Mouse (Mus musculus): ENCODE measurements at regions not wholly inside any gene's neighbourhood (a gene's known extent, or its start where the extent isn't known, plus 50 kb on each side); places are given as distances from the start of the nearest gene placed in this dataset.
A peak's percentile ranks its signal among the peaks of the same experiment; 100 is the strongest.

DNA sequence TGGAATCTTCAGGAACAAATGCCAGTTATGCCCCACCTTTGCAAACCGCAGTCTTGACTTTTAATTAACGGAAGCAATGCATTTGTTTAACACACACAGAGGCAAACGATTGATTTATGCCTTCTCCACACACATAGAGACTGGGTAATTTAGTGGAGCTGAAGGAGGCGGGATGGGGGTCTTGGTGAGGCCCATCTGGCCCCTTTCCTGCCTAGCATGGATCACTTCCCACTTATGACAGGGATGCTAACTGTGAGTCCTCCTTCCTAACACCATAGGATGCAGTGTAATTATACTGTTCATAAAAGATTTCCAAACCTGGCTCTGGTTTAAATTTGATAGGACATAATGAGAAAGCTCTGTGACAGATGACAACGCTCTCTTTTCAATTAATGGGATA is 101.1 kb upstream of the Map1b start:
- Histone ChIP-seq H3K4me3 (no peak overlapping the region), H3K27ac (no peak overlapping the region), H3K27me3 (no peaks in the 10 kb centered on the region), H3K4me1 (no peaks in the 10 kb centered on the region), H3K9me3 (no peaks in the 10 kb centered on the region), H3K36me3 (no peaks in the 10 kb centered on the region), H3K9ac (no peak overlapping the region), H3K4me2 (no peak overlapping the region)
- WGBS, result 68% methylated on average over 5 of the region's 5 CpGs
- no peak for ATAC-seq (ENCODE audit: borderline replicate concordance, extremely low read depth, low FRiP score, low TSS enrichment)

DNA sequence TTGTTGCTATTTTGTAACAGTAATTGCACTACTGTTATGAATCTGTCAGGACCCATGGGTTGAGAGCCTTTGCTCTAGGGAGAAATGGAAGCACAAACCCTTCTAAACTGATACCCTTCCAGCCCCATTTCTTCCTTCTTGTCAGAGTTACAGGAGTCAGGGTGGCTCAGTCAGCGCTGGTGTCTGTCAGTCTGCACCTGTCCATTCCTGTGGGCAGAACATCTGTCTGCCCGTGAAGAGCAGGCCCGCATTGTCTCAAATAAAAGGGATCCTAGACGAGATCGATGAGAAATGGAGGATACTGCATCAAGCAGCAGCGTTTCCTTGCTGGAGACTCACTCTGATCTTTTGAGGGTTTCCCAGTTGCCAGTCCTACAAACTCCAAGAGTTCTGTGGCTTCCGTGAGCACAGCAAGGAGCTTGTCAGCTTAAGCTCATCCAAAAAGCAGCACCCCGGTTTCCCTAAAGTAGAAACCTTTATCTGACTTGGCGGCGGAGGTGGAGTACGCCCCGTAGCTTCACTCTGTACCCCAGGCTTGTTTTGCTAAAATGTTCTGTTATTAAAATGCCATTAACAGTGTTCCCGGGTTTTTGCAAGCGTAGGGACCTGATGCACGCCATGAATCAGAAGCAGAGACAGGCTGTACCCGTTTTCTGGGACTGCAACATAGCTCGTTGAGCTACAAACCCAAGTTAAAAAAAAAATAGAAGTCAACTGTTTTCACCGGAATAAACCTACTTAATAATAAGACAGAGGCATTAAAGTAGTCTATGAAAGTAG is 95.6 kb upstream of the Map1b start:
- 79% methylated on average over 18 of the region's 18 CpGs for WGBS

DNA sequence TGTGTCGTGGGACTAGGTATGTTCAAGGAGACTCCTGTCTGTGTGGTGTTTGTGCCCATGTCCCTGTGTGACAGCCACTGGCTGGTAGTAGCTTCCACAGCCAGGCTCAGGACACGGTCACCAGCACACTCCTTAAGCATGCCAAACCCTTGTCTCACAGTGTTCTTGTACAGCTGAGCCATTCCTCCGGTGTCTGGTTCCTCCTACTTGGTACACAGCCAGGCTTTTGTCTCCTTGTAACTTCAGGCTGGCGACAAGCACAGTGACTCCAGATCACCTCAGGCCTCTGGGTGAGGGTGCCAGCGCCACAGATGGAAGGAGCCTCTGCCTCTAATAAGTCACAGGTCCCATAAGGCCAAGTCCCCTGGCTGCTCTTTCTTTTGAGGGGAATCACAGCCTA is 94.2 kb upstream of the Map1b start:
- Histone ChIP-seq H3K4me2 (no peak overlapping the region), H3K4me1 (0 out of 2 replicates have a peak, but pooled peaks cover 10% of the 10 kb centered on the region), H3K4me3 (no peak overlapping the region), H3K27ac (peak overlapping the region; percentile 5; the same call in 1 of the 2 replicates), H3K27me3 (no peaks in the 10 kb centered on the region), H3K9me3 (no peaks in the 10 kb centered on the region), H3K9ac (no peak overlapping the region), H3K36me3 (no peaks in the 10 kb centered on the region)
- no peak for ATAC-seq (ENCODE audit: borderline replicate concordance, extremely low read depth, low FRiP score, low TSS enrichment)
- 44% methylated on average over 5 of the region's 5 CpGs for WGBS

More for the DNA sequence above, 95.6 kb upstream of the Map1b start:
- no peaks in the 10 kb centered on the region for H3K9me3 ChIP-seq
- no peaks in the 10 kb centered on the region for H3K36me3 ChIP-seq
- H3K9ac ChIP-seq, result no peak overlapping the region
- no peak for ATAC-seq (ENCODE audit: borderline replicate concordance, extremely low read depth, low FRiP score, low TSS enrichment)
- H3K4me2 ChIP-seq, result no peak overlapping the region
- 0 out of 2 replicates have a peak, but pooled peaks cover 10% of the 10 kb centered on the region for H3K4me1 ChIP-seq
- no peaks in the 10 kb centered on the region for H3K27me3 ChIP-seq
- no peak overlapping the region for H3K4me3 ChIP-seq
- H3K27ac ChIP-seq, result no peak overlapping the region

DNA sequence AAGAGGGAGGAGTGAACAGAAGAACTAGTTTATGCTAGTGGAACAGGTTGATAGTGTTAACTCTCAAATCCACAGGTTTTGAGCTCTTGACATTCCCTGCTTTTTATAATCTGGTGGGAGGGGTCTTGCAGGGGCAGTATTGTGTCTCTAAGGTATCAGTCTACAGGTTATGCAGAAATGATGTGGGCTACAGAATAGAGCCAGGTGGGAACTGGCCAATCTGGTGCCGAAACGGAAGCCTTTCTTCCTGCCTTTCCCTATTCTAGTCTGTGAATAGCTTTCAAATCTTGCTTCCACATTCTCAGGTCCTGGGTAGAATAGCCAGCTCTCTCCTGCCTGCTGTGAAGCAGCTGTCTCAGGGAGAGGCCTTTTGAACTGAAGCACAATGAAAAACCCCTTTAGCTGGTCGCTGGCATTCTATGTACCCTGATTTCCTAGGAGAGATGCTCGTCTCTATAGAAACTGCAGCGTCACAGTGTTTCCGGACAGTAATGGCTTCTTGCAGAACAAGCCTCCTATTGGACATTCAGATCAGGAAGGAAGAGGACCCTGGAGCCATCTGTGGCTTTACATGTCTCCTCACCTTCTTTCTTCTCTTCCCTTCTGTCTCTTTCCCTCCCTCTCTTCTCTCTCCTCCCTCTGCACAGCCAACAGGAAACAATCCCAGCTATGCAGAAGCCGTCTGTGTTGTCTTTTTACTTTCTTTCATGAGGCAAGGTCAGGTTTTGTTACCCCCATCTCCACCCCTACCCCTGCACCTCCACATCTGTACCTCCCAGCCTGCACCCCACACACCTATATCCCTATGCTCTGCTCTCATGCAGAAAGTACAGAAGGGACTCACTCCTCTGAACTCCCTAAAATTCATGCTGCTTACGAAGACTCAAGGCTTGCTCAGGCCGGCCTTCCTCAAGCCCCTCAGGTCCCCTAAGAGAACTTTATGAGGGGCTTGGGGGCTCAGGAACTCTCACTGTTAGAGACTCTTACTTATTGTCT is 93.1 kb upstream of the Map1b start:
- Histone ChIP-seq H3K9ac (no peak overlapping the region), H3K9me3 (no peaks in the 10 kb centered on the region), H3K4me3 (no peak overlapping the region), H3K27me3 (no peaks in the 10 kb centered on the region), H3K36me3 (no peaks in the 10 kb centered on the region), H3K4me2 (no peak overlapping the region), H3K27ac (no peak overlapping the region), H3K4me1 (0 out of 2 replicates have a peak, but pooled peaks cover 10% of the 10 kb centered on the region)
- WGBS, result 68% methylated on average over 9 of the region's 9 CpGs
- no peak for ATAC-seq (ENCODE audit: borderline replicate concordance, extremely low read depth, low FRiP score, low TSS enrichment)

DNA sequence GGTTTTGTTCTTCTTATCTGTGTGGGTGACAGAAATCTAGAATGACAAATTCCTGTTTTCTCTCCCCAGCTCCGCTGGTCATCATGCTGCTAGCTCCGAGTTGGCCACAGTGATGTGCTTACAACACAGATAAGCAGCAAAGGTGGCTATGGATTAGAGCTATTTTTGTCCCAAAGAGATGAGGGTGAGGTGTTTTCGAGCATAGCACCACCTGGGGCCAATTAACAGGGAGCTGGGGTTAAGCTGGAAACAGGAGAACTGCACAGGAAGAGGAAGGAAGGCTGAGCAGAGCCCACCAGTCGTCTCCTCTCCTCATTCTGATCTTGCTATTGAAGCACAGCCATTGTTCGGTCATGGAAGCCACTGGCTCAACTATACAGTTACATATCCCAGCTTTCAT is 92.3 kb upstream of the Map1b start:
- Histone ChIP-seq H3K9ac (no peak overlapping the region), H3K4me2 (no peak overlapping the region), H3K9me3 (no peaks in the 10 kb centered on the region), H3K36me3 (no peaks in the 10 kb centered on the region), H3K27ac (no peak overlapping the region), H3K4me1 (0 out of 2 replicates have a peak, but pooled peaks cover 10% of the 10 kb centered on the region), H3K27me3 (no peaks in the 10 kb centered on the region), H3K4me3 (no peak overlapping the region)
- ATAC-seq (ENCODE audit: borderline replicate concordance, extremely low read depth, low FRiP score, low TSS enrichment), result no peak
- WGBS, result 22% methylated on average over 5 of the region's 5 CpGs

DNA sequence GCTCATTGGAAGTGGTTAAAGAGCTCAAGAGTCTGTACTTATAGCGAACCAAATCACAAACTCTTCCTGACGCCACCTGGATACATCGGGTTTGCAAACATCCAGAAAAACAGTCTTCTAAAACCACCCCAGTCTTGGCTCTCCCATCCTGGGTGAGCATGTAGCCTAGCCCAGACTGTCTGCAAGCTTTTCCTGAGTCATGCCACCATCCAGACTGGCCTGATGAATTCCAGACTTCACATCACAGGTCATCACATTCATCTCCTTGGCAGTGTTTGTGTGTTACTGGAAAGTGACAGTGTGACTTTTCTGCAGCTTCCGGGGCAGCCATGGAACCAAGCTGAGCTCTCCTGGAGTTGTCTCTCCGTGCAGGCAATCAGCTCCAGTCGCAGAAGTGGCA is 90.9 kb upstream of the Map1b start:
- Histone ChIP-seq H3K4me3 (no peak overlapping the region), H3K9ac (no peak overlapping the region), H3K4me1 (0 out of 2 replicates have a peak, but pooled peaks cover 10% of the 10 kb centered on the region), H3K27me3 (no peaks in the 10 kb centered on the region), H3K4me2 (no peak overlapping the region), H3K27ac (no peak overlapping the region), H3K36me3 (no peaks in the 10 kb centered on the region), H3K9me3 (no peaks in the 10 kb centered on the region)
- no peak for ATAC-seq (ENCODE audit: borderline replicate concordance, extremely low read depth, low FRiP score, low TSS enrichment)
- WGBS, result 58% methylated on average over 6 of the region's 6 CpGs

DNA sequence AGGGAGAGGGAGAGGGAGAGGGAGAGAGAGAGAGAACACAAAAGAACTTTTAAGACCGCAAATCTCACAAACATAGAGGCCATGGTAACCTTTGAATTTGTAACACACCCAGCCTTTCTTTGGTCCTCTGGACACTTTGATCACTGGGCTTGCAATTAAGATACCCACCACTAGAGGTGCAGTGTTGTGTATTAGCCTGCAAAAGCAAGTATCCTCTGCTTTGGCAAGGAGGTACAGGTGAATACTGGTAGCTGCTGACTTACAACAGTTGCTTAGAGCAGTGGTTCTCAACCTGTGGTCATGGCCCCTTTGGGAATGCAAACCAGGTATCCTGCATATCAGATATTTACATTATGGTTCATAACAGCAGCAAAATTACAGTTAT is 90.3 kb upstream of the Map1b start:
- Histone ChIP-seq H3K9me3 (no peaks in the 10 kb centered on the region), H3K27me3 (no peaks in the 10 kb centered on the region), H3K36me3 (no peaks in the 10 kb centered on the region), H3K4me1 (0 out of 2 replicates have a peak, but pooled peaks cover 10% of the 10 kb centered on the region), H3K9ac (no peak overlapping the region), H3K4me3 (no peak overlapping the region), H3K4me2 (no peak overlapping the region), H3K27ac (no peak overlapping the region)
- WGBS, result 62% methylated on average over 1 of the region's 1 CpGs
- ATAC-seq (ENCODE audit: borderline replicate concordance, extremely low read depth, low FRiP score, low TSS enrichment), result no peak

DNA sequence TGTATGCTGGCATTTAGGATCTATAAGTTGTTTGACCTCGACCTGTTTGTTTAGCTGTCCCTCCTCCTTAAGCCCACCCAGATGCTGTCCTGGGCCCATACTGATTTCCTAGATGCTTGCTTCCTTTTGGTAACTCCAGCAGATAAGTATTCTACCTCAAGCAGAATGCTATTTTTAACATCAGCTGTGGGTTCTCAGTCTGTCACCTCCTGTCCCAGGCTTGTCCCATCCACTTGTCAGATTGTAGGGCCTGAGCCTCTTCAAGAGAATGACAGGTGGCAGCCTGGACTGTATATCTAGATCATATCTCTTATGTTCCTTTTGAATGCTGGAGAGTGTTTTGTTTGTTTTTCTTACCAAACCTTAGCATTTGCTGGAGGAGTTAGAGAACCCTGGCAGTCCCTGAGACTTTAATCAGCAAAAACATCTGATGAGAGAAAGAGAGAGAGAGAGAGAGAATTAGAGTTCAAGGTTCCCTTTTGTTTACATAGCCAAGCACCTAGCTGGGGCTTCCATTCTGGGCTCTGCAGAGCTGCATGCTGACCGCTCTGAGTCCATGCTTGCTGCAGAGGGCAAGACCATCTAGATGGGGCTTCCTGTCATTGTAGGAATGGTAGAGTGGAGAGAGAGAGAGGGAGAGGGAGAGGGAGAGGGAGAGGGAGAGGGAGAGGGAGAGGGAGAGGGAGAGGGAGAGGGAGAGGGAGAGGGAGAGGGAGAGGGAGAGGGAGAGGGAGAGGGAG is 89.7 kb upstream of the Map1b start:
- no peak for ATAC-seq (ENCODE audit: borderline replicate concordance, extremely low read depth, low FRiP score, low TSS enrichment)
- H3K9me3 ChIP-seq, result no peaks in the 10 kb centered on the region
- H3K4me2 ChIP-seq, result no peak overlapping the region
- H3K36me3 ChIP-seq, result no peaks in the 10 kb centered on the region
- 0 out of 2 replicates have a peak, but pooled peaks cover 10% of the 10 kb centered on the region for H3K4me1 ChIP-seq
- H3K27me3 ChIP-seq, result no peaks in the 10 kb centered on the region
- no peak overlapping the region for H3K27ac ChIP-seq
- no peak overlapping the region for H3K9ac ChIP-seq
- H3K4me3 ChIP-seq, result no peak overlapping the region
- 23% methylated on average over 2 of the region's 2 CpGs for WGBS

DNA sequence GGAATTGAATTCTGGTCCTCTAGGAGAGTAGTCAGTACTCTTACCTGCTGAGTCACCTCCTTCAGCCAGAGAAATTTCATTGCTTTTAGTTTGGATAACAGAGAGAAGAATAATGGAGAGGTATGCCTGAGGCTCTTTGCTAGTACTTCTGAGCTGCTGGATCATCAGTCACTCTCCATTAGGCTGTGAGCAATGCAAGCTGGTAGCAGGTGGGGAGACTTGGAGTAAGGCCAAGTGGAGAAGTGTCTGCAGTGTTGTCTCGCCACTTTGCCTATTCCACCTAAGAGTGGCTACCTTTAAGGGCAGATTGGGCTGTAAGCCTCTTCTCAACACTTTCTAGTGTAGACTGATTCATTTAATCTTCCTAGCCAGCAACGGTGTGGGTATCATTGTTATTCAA is 81.6 kb upstream of the Map1b start:
- no peak for ATAC-seq (ENCODE audit: borderline replicate concordance, extremely low read depth, low FRiP score, low TSS enrichment)
- Histone ChIP-seq H3K9me3 (no peaks in the 10 kb centered on the region), H3K4me2 (no peak overlapping the region), H3K9ac (no peak overlapping the region), H3K4me3 (no peak overlapping the region), H3K4me1 (no peaks in the 10 kb centered on the region), H3K36me3 (no peaks in the 10 kb centered on the region), H3K27ac (no peak overlapping the region), H3K27me3 (no peaks in the 10 kb centered on the region)
- 48% methylated on average over 2 of the region's 2 CpGs for WGBS

DNA sequence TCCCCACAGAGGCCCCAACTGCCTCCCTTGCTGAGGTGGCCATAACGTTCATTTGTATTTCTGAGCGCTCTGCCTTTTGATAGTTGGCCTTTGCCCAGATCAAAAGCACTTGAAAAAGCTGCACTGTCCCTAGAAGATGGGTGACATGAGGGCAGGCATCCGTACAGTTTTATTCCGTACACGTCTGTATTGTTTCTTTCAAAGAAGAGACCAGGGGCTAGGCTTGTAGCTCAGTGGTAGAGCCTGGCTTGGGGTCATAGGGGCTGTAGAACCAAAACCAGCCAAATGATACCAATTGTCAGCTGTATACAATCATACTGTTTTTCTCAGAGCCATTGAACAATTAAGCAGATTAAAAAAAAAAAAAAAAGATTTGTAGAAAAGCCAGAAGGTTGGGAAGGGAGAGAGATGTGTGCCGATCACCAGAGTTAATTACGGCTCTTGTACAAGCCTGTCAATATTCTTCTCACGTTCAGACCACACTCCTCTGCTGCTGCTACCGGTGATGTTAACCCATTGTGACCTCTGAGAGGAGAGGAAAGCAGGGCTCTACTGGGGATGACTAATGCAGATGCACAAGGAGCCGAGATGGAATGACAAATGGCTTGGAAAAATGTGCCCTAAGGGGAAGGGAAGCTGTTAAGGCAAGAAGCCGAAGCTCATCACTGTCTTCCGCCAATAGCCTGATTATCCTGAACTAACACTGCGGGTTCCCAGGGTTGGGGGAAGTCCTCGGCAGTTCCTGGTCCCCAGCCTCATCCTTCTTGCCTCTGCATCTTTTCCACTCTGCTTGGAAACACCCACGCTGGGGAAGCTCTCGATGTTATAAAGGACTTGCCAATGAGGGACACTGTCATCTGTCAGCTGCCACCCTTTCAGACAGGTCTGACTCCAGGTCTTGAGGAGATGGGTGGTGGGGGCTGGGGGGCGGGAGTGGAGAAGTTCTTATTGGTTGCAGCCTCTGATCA is 77.8 kb upstream of the Map1b start:
- Histone ChIP-seq H3K27ac (no peak overlapping the region), H3K4me2 (no peak overlapping the region), H3K9me3 (no peaks in the 10 kb centered on the region), H3K4me1 (no peaks in the 10 kb centered on the region), H3K9ac (no peak overlapping the region), H3K4me3 (no peak overlapping the region), H3K27me3 (no peaks in the 10 kb centered on the region), H3K36me3 (no peaks in the 10 kb centered on the region)
- 48% methylated on average over 17 of the region's 17 CpGs for WGBS
- ATAC-seq (ENCODE audit: borderline replicate concordance, extremely low read depth, low FRiP score, low TSS enrichment), result no peak

DNA sequence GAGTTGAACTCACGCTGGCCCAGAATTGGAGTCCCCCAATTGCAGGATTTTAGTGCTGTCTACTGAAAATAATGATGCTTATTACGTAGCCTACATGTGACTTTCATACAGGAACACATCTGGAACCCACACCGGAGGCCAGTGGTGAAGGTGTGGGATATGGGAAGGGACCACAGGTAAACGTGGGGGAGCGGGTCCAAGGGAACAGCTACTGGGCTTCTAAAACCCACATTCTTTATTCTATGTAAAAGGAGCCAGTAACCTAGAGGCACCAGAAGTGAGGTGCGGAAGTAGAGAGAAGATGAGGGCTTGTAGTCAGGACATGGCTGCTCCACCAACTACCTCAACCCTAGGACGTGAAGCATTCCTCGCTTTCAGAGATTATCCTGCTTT is 76.9 kb upstream of the Map1b start:
- ATAC-seq (ENCODE audit: borderline replicate concordance, extremely low read depth, low FRiP score, low TSS enrichment), result no peak
- Histone ChIP-seq H3K27ac (no peak overlapping the region), H3K4me2 (no peak overlapping the region), H3K9ac (no peak overlapping the region), H3K4me3 (no peak overlapping the region), H3K9me3 (no peaks in the 10 kb centered on the region), H3K27me3 (no peaks in the 10 kb centered on the region), H3K4me1 (no peaks in the 10 kb centered on the region), H3K36me3 (no peaks in the 10 kb centered on the region)
- WGBS, result 60% methylated on average over 8 of the region's 8 CpGs
